Mouse (Mus musculus) cerebellum, adult 11 months (tissue): ENCODE data around the gene Nfib.

Source experiments
- DNase-seq: peaks from one replicate; pipeline ENCODE4 v3.0.0; 2022

Gene Nfib

GRCm38 (mm10) chr4:82494424-82494823 lies 211.1 kb downstream of the Nfib start:
- no peak for DNase-seq

- DNase-seq: no peak
Observed at GRCm38 (mm10) chr4:82493865-82494264, 211.7 kb downstream of the Nfib start.

DNA sequence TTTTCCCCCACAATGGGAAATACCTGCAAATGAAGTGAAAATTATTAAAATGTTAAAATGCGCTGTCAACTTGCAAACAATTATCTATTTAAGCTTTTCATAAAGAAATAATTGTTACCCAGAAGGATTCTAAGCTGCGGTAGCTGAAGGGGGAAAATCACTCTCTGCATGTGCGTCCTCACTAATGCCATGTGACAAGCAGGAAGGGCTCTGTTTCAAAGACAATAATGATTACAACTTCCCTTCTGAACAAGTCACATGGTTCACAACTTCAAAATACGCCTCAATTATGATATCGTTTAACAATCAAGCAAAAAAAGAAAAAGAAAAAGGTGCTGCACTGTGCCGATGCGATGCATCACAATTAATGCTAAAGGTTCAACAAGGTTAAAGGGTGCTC lies 212.2 kb downstream of the Nfib start:
- DNase-seq: no peak

GRCm38 (mm10) chr4:82492737-82493136 lies 212.8 kb downstream of the Nfib start:
- DNase-seq: no peak

- no peak for DNase-seq
Observed at GRCm38 (mm10) chr4:82489939-82490338, 215.6 kb downstream of the Nfib start.

GRCm38 (mm10) chr4:82485910-82486309 lies 219.6 kb downstream of the Nfib start:
- DNase-seq: no peak

GRCm38 (mm10) chr4:82483871-82484270 lies 221.7 kb downstream of the Nfib start:
- DNase-seq: no peak

GRCm38 (mm10) chr4:82483298-82483697 lies 222.3 kb downstream of the Nfib start:
- DNase-seq: no peak

GRCm38 (mm10) chr4:82480635-82481034 lies 224.9 kb downstream of the Nfib start:
- DNase-seq: no peak

DNA sequence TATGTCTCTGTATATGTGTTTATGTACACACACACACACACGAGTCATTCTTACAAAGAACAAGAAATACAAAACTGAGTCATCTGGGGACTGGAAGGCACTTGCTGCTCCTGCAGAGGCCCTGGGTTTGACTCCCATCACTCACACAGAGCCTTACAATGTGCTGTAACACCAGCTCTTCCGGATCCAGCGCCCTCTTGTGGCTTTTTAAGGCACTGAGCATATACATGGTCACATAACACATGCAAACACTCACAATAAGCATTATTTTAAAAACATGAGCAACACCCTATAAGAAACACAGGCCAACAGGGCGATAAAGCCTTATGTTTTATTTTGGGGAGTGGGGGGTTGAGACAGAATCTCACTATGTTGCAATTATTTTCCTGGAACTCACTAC lies 226.2 kb downstream of the Nfib start:
- DNase-seq: no peak

DNA sequence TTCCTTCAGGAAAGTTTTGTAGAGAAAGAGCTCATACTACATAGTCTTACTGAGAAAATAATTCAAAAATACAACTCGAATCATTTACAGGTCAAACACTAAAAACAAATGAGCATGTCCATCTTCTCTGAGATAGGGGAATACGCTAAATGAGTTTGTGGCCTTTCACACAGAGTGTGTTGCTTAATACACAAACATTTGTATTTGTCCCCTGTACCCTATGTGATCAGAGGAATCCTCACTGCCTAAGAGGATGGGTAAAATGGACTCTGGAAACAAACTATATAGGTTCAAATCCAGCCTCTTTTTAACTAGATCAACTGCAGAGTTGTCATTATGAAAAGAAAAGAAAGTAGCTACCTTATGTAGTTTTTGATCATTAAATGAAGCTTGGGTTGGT lies 227.8 kb downstream of the Nfib start:
- no peak for DNase-seq

GRCm38 (mm10) chr4:82476411-82476810 lies 229.1 kb downstream of the Nfib start:
- DNase-seq: no peak

- DNase-seq: no peak
Observed at GRCm38 (mm10) chr4:82474334-82474733, 231.2 kb downstream of the Nfib start.

DNA sequence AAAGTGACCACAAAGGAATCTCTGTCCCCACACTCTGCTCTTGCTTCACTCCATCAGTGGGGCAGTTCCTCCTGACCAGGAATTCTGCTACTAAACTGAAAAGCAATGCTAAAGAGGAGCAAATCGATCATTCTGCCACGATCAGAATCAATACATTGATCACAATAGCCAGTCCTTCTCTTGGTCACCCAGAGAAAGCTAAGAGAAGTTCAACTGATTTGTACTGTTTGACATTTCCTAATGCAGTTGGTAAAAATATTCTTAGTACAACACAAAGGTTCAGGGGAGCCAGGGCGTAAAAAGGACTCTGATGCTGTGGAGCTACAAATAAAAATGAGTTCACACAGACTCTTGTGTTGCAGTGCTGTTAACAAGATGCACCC lies 234.6 kb downstream of the Nfib start:
- DNase-seq: no peak

GRCm38 (mm10) chr4:82470212-82470937 lies 235.2 kb downstream of the Nfib start:
- no peak for DNase-seq

- no peak for DNase-seq
Observed at GRCm38 (mm10) chr4:82468944-82469343, 236.6 kb downstream of the Nfib start.

DNA sequence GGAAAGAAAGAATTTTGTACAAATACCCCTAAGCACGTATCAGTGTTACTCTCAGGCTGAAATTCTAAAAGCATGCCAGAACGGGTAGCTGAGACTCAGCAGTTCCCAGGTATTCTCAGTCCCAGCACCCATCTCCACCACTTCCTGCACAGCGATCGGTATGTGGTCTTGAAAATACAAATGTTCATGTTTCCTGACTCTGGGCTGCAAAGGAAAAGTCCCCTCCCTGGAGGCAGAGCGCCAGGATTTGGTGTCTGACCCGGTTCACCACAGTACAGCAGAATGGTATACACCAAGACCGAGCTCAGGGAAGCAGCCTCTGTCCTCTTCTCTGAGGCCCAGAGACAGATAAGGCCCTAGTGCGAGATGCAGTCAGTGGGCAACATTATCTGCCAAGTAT lies 238.8 kb downstream of the Nfib start:
- DNase-seq: peak; percentile 29

GRCm38 (mm10) chr4:82466144-82466543 lies 239.4 kb downstream of the Nfib start:
- no peak for DNase-seq

- DNase-seq: no peak
Observed at GRCm38 (mm10) chr4:82464051-82464632, 241.4 kb downstream of the Nfib start.

DNA sequence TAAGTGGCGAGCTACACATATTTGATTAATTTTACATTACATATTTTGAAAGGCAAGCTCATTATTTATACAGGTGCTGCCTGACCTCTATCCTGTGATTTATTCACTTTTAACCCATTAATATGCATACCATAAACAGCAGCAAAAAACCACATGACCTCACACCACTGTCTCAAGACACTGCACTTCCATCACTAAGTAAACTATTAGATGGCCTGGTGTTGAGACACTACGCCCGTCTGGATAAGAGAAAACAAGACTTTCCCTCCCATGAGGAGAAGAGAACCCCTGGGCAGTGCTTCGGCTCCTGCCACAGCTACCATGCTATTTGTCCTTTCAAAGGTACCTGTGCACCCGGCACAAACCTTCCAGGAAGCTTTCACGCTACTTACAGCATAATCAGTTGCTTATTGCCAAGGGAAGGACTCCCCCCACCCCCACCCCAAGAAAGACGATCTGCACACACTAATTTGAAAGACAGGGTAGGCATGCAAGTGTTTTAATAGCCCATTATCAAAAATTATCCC lies 242.3 kb downstream of the Nfib start:
- no peak for DNase-seq

GRCm38 (mm10) chr4:82461676-82462075 lies 243.9 kb downstream of the Nfib start:
- DNase-seq: no peak

DNA sequence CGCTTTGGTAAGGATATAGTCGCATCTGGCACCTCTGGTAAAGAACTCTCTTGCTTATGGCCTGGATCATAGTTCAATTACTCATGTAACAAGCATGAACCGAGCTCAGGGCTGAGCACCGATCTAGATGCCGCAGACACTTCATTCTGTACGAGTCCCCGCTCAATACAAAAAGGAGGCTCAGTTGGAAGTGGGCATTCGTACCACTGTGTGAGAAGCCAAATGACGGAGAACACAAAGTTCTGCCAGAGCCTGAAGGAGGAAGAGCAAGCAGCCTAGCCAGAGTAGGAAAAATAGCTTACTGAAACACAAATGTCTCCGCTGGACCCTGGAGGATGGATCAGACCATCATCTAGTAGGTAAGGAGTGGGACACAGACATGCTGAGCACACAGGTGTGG lies 246.7 kb downstream of the Nfib start:
- DNase-seq: no peak

GRCm38 (mm10) chr4:82456908-82457307 lies 248.6 kb downstream of the Nfib start:
- no peak for DNase-seq

DNA sequence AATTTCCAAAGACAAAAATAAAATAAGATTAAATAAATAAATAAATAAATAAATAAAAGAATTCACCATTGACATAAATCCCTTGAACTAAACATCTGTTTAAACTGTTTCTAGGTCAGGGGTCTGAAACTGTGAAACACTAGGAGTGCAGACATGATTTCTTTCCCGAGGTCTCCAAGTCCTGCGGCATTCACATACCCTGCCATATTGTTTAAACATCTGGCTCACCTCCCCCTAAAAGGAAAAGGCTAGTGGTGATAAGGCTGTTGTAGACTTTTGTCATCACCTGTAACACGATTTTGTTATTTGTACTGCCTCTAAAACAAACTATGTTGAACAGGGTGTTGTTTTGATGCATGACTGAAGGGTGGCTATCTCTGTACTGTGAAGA lies 249.2 kb downstream of the Nfib start:
- DNase-seq: no peak
